Mouse (Mus musculus): Measurements from ENCODE around the gene Chrnb2.

DNA sequence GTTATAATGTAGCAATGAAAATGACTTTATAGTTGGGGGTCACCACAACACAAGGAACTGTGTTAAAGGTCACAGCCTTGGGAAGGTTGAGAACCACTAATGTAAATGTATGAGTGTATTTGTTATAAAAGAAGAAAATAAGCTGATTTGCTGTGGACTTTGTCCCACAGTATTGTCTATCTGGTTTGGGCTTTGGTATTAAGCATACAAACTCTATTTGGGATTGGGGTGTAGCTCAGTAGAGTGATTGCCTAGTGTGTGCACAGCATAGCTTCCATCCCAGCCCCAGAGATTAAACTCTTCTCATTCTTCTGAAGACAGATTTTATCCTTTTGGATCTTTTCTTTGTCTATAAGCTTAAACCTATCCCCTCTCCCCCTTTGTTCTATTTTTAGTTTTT is 42.4 kb downstream of the Chrnb2 start:
- no peak for TF ChIP-seq GATA1 (IDR thresholded peaks at IDR 0.05; ENCODE audit: borderline replicate concordance, low read length)
- TF ChIP-seq FLI1 (IDR thresholded peaks at IDR 0.05; ENCODE audit: low read length): no peak
